Mouse (Mus musculus) megakaryocyte, embryonic 14.5 days (primary cell): ENCODE data around the gene Pgap2.

Experiments used
- FLI1 ChIP-seq: IDR thresholded peaks from 2 replicates; pipeline ENCODE4 v1.6.1; 2012; ENCODE audit warnings: low read length, inconsistent platforms, mixed read lengths
- GATA1 ChIP-seq: IDR thresholded peaks from 3 replicates; pipeline ENCODE4 v1.6.1; 2012; ENCODE audit warnings: mixed read lengths, low read length, inconsistent platforms, borderline replicate concordance

- TF ChIP-seq FLI1 (no peak), GATA1 (no peak)
These were observed 17.7 kb upstream of the Pgap2 start for GRCm38 (mm10) chr7:102192356-102192755.
